Mouse (Mus musculus): ENCODE measurements at regions not wholly inside any gene's neighbourhood (a gene's known extent, or its start where the extent isn't known, plus 50 kb on each side); places are given as distances from the start of the nearest gene placed in this dataset.
"Not testable (repeated sequence)": the region's sequence is repeated elsewhere in the genome, so short reads cannot be mapped to it uniquely, and the experiment has no call there.

- DNase-seq (ENCODE audit: extremely low spot score in 1 of 2, low spot score in 1 of 2): no peak
Measured at GRCm38 (mm10) chr1:181262496-181262895, 50.7 kb upstream of the Wdr26 start.

DNA sequence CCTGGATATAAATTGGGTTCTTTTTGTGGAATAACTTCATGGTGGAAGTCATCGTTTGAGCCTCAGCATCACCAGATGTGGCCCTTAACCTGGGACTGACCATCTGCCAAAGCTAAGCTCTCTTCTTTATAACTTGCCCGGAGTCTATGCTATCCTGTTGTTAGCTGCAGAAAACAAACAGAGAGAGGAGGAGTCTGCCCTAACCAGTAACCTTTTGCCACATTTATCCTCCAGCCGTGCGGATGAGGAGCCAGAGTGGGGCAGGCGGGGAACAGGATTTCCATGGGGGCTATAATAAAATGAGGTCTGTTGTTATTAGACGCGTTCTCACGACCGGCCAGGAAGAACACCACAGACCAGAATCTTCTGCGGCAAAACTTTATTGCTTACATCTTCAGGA lies 51.4 kb upstream of the Wdr26 start:
- DNase-seq (ENCODE audit: extremely low spot score in 1 of 2, low spot score in 1 of 2): no peak

- not testable (repeated sequence) for DNase-seq (ENCODE audit: extremely low spot score in 1 of 2, low spot score in 1 of 2)
Measured at GRCm38 (mm10) chr1:181270469-181270868, 58.7 kb upstream of the Wdr26 start.

DNA sequence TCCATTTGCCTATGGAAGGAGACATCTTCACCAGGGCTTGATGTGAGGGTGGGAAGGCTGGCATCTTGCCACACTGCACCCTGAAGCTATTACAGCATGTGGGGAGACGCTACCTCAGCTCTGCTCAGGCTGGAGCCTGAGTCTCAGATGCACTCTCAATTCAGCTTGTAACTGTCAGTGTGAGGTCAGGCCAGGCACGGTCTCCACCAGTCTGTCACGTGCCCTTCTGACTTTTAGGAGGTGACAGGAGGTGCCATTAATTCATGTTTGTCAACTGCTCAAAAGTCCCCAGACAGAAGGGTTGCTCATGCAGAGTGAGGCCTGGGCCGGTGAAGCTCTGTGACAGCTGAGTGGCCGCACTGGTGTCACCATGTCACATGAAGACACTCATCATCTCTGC lies 59.4 kb upstream of the Wdr26 start:
- no peak for DNase-seq (ENCODE audit: extremely low spot score in 1 of 2, low spot score in 1 of 2)

- DNase-seq (ENCODE audit: extremely low spot score in 1 of 2, low spot score in 1 of 2): no peak
Measured at GRCm38 (mm10) chr1:181271821-181272220, 60.0 kb upstream of the Wdr26 start.

GRCm38 (mm10) chr1:181272622-181273296 lies 61.0 kb upstream of the Wdr26 start:
- DNase-seq (ENCODE audit: extremely low spot score in 1 of 2, low spot score in 1 of 2): peak; percentile 25 to 88

GRCm38 (mm10) chr1:181273540-181274204 lies 61.9 kb upstream of the Wdr26 start:
- no peak for DNase-seq (ENCODE audit: extremely low spot score in 1 of 2, low spot score in 1 of 2)

GRCm38 (mm10) chr1:181280826-181281225 lies 69.0 kb upstream of the Wdr26 start:
- DNase-seq (ENCODE audit: extremely low spot score in 1 of 2, low spot score in 1 of 2): no peak

DNA sequence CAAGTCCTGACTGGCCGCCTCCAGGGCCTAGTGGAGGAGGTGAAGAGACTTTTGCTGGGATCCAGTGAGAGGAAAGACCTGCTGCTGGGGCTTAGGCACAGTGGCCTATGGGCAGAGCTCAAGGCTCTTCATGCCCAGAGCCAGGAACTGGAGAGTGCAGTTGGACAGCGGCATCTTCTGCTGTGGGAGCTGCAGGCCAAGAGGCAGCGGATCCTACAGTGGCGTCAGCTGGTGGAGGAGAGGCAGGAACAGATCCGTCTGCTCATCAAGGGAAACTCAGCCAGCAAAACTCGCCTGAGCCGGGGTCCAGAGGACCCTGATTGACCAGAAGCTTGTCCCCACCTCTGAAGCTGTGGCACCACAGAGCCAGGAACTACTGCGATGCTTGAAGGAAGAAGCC lies 69.4 kb upstream of the Cnih3 start:
- DNase-seq (ENCODE audit: extremely low spot score in 1 of 2, low spot score in 1 of 2): not testable (repeated sequence)

DNA sequence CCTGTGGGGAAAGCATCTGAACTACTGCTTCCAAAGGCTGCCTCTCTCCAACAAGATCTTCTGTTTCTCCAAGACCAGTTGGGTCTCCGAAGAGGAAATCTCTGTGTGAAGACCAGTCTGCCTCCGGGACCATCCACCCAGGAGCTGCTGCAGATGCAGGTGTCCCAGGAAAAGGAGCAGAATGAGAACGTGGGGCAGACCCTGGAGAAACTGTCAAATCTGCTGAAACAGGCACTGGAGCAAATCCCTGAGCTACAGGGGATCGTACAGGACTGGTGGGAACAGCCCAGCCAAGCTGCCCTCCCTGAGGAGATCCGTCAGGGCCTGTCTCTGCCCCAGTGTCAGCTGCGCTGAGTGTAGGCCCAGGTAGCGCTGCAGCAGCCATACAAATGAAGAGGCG lies 68.9 kb upstream of the Cnih3 start:
- not testable (repeated sequence) for DNase-seq (ENCODE audit: extremely low spot score in 1 of 2, low spot score in 1 of 2)

DNA sequence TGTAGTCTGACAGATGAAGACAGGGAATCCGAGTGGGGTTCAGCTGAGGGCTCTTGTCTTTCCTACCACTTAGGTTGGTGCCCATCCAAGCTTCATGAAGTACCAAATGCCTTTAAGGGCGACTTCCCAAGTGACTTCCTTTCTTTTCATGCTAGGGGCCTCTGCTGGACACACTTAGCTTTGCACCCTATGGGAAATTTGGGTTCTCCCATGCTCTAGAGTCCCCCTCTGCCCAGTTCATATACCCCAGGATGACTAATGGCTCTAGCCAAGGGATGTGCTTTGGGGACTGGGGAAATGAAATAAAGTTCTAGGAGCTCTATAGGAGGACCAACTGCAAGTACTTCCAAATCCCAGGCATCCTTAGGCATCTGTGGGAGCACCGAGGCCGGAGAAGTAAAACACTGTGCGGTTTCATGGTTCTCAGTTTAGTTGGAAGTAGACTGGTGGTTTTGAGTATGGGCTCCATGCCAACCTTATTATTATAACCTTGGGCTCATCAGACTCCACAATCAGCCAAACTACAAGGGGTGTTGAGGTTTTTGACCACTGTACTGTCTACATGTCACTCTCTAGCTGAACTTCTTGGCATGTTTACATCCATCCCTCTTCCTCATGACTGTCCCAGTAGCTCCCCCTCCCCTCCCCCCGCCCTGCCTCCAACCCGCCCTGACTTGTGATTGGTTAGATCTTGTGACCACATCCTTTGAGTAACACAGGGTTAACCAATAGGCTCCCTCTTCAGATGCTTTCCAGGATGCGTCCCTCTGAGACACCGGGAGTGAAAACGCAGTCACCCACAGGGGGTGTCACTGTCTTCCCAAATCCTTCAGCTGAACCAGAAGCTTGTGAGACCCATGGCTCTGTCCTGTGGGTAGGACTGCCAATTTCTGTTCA lies 67.9 kb upstream of the Cnih3 start:
- DNase-seq (ENCODE audit: extremely low spot score in 1 of 2, low spot score in 1 of 2): no peak

GRCm38 (mm10) chr1:181285600-181285999 lies 66.8 kb upstream of the Cnih3 start:
- no peak for DNase-seq (ENCODE audit: extremely low spot score in 1 of 2, low spot score in 1 of 2)

- no peak for DNase-seq (ENCODE audit: extremely low spot score in 1 of 2, low spot score in 1 of 2)
Measured at GRCm38 (mm10) chr1:181286146-181286545, 66.3 kb upstream of the Cnih3 start.

DNA sequence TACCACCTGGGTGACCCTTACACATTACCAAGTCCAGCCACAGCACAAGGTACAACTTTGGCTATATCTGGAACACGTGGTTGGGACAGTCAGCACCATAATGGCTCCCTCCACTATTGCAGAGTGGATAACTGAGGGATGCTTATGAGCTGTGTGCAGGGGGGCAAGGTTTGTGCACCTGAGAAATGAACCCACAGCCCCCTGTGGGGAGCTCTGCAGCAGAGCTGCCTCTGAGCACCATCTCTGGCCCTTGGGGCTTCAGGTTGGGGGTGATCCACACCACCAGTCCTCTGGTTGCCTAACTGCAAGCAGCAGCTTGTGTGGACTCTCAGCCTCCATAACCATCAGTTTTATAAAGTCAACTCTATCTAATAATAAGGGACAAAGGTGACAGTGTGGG lies 65.3 kb upstream of the Cnih3 start:
- DNase-seq (ENCODE audit: extremely low spot score in 1 of 2, low spot score in 1 of 2): no peak

GRCm38 (mm10) chr1:181289385-181290035 lies 62.9 kb upstream of the Cnih3 start:
- DNase-seq (ENCODE audit: extremely low spot score in 1 of 2, low spot score in 1 of 2): no peak

DNA sequence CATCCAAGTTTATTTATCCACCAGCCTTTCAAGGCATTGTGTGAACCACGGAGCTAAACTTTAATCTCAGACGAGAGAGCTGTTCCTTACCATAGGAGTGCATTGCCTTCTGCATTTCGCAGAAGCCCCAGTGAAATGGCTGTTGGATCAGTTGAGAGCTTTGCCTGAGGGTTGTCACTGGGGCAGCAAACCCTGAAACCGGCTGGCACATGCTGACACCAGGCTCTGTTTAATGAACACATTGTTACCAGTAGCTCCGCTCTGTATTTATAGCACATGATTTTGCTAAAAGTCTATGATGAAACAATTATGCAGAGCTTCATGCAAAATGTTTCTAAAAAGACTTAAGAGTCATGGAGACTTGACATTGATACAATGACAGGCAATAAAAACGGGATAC lies 61.2 kb upstream of the Cnih3 start:
- no peak for DNase-seq (ENCODE audit: extremely low spot score in 1 of 2, low spot score in 1 of 2)

DNA sequence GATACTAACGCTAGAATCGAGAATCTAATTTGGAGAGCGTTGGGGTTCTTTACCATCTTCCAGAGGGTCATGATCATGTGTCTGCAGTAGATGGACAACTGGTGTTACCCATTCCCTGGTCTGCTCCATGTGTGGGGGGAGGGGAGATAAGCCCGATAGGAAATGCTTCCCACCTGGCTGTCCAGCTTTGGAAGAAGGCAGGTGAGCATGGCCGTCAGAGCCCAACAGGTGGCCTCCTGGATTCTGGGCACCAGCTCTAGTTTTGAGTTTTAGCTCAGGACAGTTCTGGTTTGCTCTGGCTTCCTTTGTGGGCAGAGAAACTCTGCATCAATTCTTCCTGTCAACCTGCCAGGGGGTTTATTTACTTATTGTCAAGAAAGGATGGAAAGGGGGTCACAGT lies 60.5 kb upstream of the Cnih3 start:
- no peak for DNase-seq (ENCODE audit: extremely low spot score in 1 of 2, low spot score in 1 of 2)

DNA sequence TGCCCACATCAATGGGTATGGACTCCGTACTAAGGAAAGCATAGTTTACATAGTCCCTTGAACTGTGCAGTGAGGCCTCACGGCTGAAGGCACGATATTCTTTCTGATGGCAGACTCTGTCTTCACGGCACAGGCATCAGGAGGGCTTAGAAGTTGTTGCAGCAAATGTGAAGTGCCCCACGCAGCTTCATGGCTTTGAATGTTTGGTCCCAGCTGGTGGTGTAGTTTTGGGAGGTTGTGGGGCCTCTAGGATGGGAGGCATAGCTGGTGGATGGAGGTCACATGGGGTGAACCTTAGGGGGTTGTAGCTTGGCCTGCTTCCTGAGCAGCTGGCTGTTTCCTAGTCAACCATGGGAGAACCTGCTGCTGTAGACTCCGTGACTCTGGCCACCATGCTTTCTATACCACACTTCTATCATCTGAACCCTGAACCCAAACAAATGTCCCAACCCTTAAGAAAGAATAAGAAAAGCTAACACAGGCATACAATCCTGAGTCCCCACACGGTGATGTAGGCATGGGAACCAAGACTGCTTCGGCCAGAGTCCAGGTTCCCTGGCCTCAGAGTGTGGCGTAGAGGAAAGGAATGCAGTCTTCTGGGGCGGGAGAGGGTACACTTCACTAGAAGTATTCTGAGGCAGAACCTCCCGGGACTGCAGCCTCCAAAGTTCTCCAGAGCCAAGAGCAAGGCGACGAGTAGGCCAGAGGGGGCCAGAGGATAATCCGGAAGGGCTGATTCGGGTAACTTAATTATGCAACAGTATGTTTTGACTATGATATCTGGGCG lies 59.2 kb upstream of the Cnih3 start:
- no peak for DNase-seq (ENCODE audit: extremely low spot score in 1 of 2, low spot score in 1 of 2)

- DNase-seq (ENCODE audit: extremely low spot score in 1 of 2, low spot score in 1 of 2): no peak
Measured at GRCm38 (mm10) chr1:181295651-181296050, 56.8 kb upstream of the Cnih3 start.

- DNase-seq (ENCODE audit: extremely low spot score in 1 of 2, low spot score in 1 of 2): no peak
Measured at GRCm38 (mm10) chr1:181298063-181298462, 54.4 kb upstream of the Cnih3 start.

All from frontal cortex, adult 2 months (tissue).